Mouse (Mus musculus) midbrain, embryonic 10.5 days (tissue): Measurements from ENCODE around the gene Timm10. TPM values are rescaled to one million over a fixed set of nuclear protein-coding genes. Genes with fewer than 3 reads are reported as not detected.
"Not testable (repeated sequence)": the region's sequence is repeated elsewhere in the genome, so short reads cannot be mapped to it uniquely, and the experiment has no call there.

Experiments used
- DNase-seq: peaks from one replicate; pipeline ENCODE4 v3.0.0-alpha.2; 2017; ENCODE audit warnings: low spot score
- H3K27ac ChIP-seq: fragments of 300-500 bp; sonication (generic); replicated peaks from 2 replicates; pipeline ENCODE4 v1.5.1; 2016; ENCODE audit warnings: mild to moderate bottlenecking
- H3K27me3 ChIP-seq: fragments of 300-500 bp; sonication (generic); 2 replicates; pipeline ENCODE4 v1.6.1; 2016; ENCODE audit warnings: low read depth, mild to moderate bottlenecking; ENCODE audit not compliant: poor library complexity, severe bottlenecking
- H3K36me3 ChIP-seq: fragments of 300-500 bp; sonication (generic); 2 replicates; pipeline ENCODE4 v1.6.1; 2016; ENCODE audit warnings: mild to moderate bottlenecking, moderate library complexity
- H3K4me1 ChIP-seq: fragments of 300-500 bp; sonication (generic); 2 replicates; pipeline ENCODE4 v1.6.1; 2016
- H3K4me3 ChIP-seq: fragments of 300-500 bp; sonication (generic); 2 replicates; pipeline ENCODE4 v1.5.1; 2016; ENCODE audit warnings: mild to moderate bottlenecking, moderate library complexity
- H3K9me3 ChIP-seq: fragments of 300-500 bp; sonication (generic); replicated peaks from 2 replicates; pipeline ENCODE4 v1.6.1; 2016; ENCODE audit warnings: mild to moderate bottlenecking
- WGBS: fragments of 180-500 bp; shearing (Covaris S2); methylation state at CpG from one replicate; pipeline ENCODE4 v1.1.7; 2016; 5-methylcytosine and 5-hydroxymethylcytosine counted together
- polyA plus RNA-seq: library from polyadenylated mRNA; unstranded; fragments of >200 nt; fragmentation: Nextera tagmentation; extraction: Ambion mirVana; gene quantifications from 2 replicates; pipeline ENCODE4 v1.2.1, GENCODE M21; 2016

Timm10 gene
- polyA plus RNA-seq, 1 experiment from 2014 or later, result 64.0 TPM

- Histone ChIP-seq H3K9me3 (peaks cover 19% of the 10 kb centered on the region; the same call in 1 of the 2 replicates), H3K27me3 (0 out of 2 replicates have a peak, but pooled peaks cover 4% of the 10 kb centered on the region), H3K4me3 (peak overlapping the region; percentile 74), H3K36me3 (no peaks in the 10 kb centered on the region), H3K27ac (peak overlapping the region; percentile 86), H3K4me1 (peaks cover 13% of the 10 kb centered on the region; the same call in 1 of the 2 replicates)
- 2% methylated on average over 16 of the region's 16 CpGs for WGBS
- peak; percentile 57 for DNase-seq
Observed at GRCm38 (mm10) chr2:84799041-84799561, 27.7 kb upstream of the Timm10 start.

DNA sequence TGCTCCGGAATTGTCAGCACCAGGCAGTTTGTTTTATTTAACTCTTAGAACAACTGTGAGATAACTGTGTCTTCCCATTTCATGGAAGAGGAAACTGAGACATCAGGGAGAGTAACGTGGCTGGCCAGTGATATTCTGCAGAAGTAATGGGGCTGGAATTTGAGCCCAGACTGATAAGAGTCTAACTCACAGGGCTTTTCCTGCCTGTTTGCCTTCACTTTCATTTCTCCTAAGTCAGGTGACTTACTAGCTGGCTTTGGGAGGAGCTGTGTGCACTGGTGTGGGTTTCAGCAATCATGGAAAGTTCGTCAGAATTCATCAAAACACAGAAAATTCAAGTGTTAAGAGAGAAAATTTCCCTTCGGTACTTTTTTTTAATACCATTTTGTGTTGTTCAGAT, 26.5 kb upstream of the Timm10 start:
- Histone ChIP-seq H3K27ac (no peak overlapping the region), H3K4me3 (peak overlapping the region; percentile 7; the same call in 1 of the 2 replicates), H3K27me3 (0 out of 2 replicates have a peak, but pooled peaks cover 4% of the 10 kb centered on the region), H3K4me1 (peaks cover 13% of the 10 kb centered on the region; the same call in 1 of the 2 replicates), H3K9me3 (peaks cover 7% of the 10 kb centered on the region; the same call in 1 of the 2 replicates), H3K36me3 (0 out of 2 replicates have a peak, but pooled peaks cover 4% of the 10 kb centered on the region)
- WGBS, result 88% methylated on average over 4 of the region's 4 CpGs
- no peak for DNase-seq

DNA sequence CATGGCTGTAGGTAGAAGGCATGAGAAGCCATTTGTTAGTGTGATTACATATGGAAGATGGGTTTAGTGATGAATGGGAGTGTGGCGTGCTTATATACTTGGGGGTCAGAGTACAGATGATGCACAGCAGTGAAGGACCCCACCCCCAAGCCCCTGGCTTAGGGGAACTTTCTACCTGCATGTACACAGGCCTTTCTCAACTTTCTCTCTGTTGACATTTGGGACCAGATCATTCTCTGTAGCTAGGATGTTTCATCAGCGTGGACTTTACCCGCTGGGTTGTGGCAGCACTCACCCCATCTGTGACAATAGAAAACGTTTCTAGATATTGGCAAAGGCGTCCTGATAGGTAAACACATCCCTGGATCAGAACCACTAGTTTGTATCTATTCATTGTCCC, 25.6 kb upstream of the Timm10 start:
- H3K36me3 ChIP-seq, DNase-seq, H3K27ac ChIP-seq, H3K4me3 ChIP-seq, H3K27me3 ChIP-seq, H3K9me3 ChIP-seq: not testable (repeated sequence)
- peaks cover 13% of the 10 kb centered on the region; the same call in 1 of the 2 replicates for H3K4me1 ChIP-seq
- 81% methylated on average over 5 of the region's 5 CpGs for WGBS

DNA sequence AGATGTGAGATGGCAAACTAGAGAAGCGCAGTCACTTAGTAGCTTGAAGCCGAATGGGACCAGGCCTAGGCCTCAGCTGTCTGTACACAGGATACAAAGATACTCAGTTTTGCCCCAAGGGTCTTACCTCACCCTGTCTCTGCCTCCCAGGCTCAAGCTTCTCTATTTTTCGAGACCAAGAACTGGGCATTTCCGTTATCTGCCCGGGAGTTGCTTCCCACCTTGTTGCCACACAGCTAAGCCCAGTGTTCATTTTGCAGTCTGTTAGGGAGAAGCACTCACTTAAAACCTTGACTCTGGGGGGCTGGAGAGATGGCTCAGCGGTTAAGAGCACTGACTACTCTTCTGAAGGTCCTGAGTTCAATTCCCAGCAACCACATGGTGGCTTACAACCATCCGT, 22.8 kb upstream of the Timm10 start:
- Histone ChIP-seq H3K9me3 (no peaks in the 10 kb centered on the region), H3K4me3 (no peak overlapping the region), H3K27me3 (0 out of 2 replicates have a peak, but pooled peaks cover 4% of the 10 kb centered on the region), H3K36me3 (peaks cover 13% of the 10 kb centered on the region; the same call in 1 of the 2 replicates), H3K4me1 (peaks cover 4% of the 10 kb centered on the region; the same call in 1 of the 2 replicates), H3K27ac (no peak overlapping the region)
- 90% methylated on average over 7 of the region's 7 CpGs for WGBS
- no peak for DNase-seq

- Histone ChIP-seq H3K27me3 (no peaks in the 10 kb centered on the region), H3K4me1 (peaks cover 8% of the 10 kb centered on the region), H3K36me3 (peaks cover 16% of the 10 kb centered on the region; the same call in 1 of the 2 replicates), H3K27ac (no peak overlapping the region), H3K4me3 (no peak overlapping the region), H3K9me3 (no peaks in the 10 kb centered on the region)
- WGBS, result 74% methylated on average over 5 of the region's 5 CpGs
- no peak for DNase-seq
Observed at GRCm38 (mm10) chr2:84806546-84806945, 20.3 kb upstream of the Timm10 start.

GRCm38 (mm10) chr2:84809330-84809729, 17.5 kb upstream of the Timm10 start:
- DNase-seq, result no peak
- Histone ChIP-seq H3K9me3 (no peaks in the 10 kb centered on the region), H3K27ac (no peak overlapping the region), H3K27me3 (no peaks in the 10 kb centered on the region), H3K4me3 (no peak overlapping the region), H3K36me3 (peaks cover 16% of the 10 kb centered on the region; the same call in 1 of the 2 replicates), H3K4me1 (peaks cover 8% of the 10 kb centered on the region)

GRCm38 (mm10) chr2:84810526-84810885, 16.3 kb upstream of the Timm10 start:
- H3K4me3 ChIP-seq, result no peak overlapping the region
- H3K27me3 ChIP-seq, result no peaks in the 10 kb centered on the region
- H3K9me3 ChIP-seq, result no peaks in the 10 kb centered on the region
- H3K27ac ChIP-seq, result peak overlapping the region; percentile 39; the same call in 1 of the 2 replicates
- H3K4me1 ChIP-seq, result peaks cover 8% of the 10 kb centered on the region
- WGBS, result 82% methylated on average over 6 of the region's 6 CpGs
- no peak for DNase-seq
- peaks cover 12% of the 10 kb centered on the region; the same call in 1 of the 2 replicates for H3K36me3 ChIP-seq

DNA sequence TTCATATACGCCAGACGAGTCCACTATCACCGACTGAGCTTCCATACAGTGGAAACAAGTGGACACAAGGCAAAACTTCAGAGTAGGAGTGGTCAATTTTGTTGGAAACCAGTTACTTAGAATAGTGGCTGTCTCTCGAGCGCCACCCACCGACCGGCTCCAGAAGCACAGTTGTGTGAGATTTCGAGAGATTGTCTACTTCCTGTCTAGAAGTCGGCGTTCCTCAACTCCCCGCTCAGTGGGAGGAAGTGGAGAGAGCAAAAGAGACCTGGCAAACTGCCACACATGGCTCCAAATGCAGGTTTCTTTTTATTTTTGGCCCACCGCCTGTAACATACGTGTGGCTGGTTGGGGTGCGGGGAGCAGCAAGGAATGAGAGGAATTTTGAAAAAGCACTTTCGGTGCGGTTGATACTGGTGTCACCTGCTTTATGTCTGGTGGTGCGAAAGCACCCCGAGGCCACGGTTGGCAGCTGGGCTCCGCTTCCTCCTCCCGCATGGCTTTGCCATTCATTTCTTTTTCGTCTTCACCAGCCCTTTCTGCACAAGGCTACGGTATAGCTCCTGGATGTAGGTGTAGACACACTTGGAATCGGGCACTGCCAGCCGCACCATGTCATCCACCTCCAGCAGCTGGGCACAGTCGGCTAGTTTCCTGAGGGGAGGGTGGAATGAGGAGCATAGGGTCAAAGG, 15.8 kb upstream of the Timm10 start:
- DNase-seq, result peak; percentile 84
- peaks cover 8% of the 10 kb centered on the region for H3K4me1 ChIP-seq
- no peaks in the 10 kb centered on the region for H3K9me3 ChIP-seq
- 41% methylated on average over 26 of the region's 26 CpGs for whole genome bisulfite sequencing
- H3K27ac ChIP-seq, result peak overlapping the region; percentile 78
- H3K27me3 ChIP-seq, result no peaks in the 10 kb centered on the region
- peaks cover 12% of the 10 kb centered on the region; the same call in 1 of the 2 replicates for H3K36me3 ChIP-seq
- H3K4me3 ChIP-seq, result peak overlapping the region; percentile 39

DNA sequence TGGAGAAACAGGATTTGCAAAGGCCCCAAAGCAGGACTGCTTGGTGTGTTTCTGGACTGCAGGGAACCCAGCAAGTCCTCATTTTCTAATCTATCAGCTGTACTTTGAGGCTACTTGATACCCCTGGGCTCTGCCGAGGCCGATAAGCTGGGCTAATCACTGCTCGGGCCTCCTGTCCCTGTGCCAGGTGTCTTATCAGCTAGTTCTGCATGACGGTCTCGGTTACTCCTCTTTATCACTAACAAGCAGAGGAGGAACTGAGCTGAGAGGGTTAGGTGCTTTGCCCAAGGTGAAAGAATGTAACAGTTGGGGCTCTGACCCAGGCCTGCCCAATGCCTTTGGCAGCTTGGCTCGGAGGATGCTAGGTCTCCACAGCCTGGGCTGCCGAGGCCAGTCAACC, 14.9 kb upstream of the Timm10 start:
- Histone ChIP-seq H3K27me3 (no peaks in the 10 kb centered on the region), H3K27ac (no peak overlapping the region)
- WGBS, result 87% methylated on average over 7 of the region's 7 CpGs

GRCm38 (mm10) chr2:84812676-84813075, 14.1 kb upstream of the Timm10 start:
- peaks cover 10% of the 10 kb centered on the region; the same call in 1 of the 2 replicates for H3K36me3 ChIP-seq
- 78% methylated on average over 6 of the region's 6 CpGs for WGBS
- H3K4me1 ChIP-seq, result peaks cover 8% of the 10 kb centered on the region
- no peak for DNase-seq
- no peaks in the 10 kb centered on the region for H3K9me3 ChIP-seq
- no peak overlapping the region for H3K4me3 ChIP-seq
- no peaks in the 10 kb centered on the region for H3K27me3 ChIP-seq
- H3K27ac ChIP-seq, result no peak overlapping the region

More for the DNA sequence above, 14.9 kb upstream of the Timm10 start:
- no peak for DNase-seq
- Histone ChIP-seq H3K9me3 (no peaks in the 10 kb centered on the region), H3K36me3 (peaks cover 12% of the 10 kb centered on the region; the same call in 1 of the 2 replicates), H3K4me1 (peaks cover 8% of the 10 kb centered on the region), H3K4me3 (no peak overlapping the region)

DNA sequence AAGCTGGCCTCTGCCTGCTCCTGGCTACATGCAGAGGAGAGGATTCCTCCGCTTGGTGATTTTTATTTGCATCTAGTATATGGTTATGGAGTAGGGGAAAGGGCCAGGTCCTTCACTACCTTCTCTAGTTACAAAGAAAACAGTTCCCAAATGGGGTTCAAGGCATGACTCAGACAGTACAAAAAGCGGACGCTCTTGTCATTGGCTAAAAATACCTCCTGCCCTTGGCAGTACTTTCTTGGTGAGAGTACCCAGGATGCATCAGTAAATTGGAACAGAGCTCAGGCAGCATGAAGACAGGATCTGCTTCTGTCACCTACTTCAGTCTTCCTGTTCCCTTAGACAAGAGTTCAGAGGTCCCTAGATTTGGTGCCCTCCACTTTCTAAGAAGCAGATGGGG, 6.9 kb upstream of the Timm10 start:
- H3K27ac ChIP-seq, result no peak overlapping the region
- no peaks in the 10 kb centered on the region for H3K4me1 ChIP-seq
- H3K9me3 ChIP-seq, result no peaks in the 10 kb centered on the region
- DNase-seq, result no peak
- H3K36me3 ChIP-seq, result no peaks in the 10 kb centered on the region
- H3K4me3 ChIP-seq, result no peak overlapping the region
- 77% methylated on average over 3 of the region's 3 CpGs for WGBS
- H3K27me3 ChIP-seq, result no peaks in the 10 kb centered on the region; the same call in 1 of the 2 replicates

GRCm38 (mm10) chr2:84822552-84822951, 4.2 kb upstream of the Timm10 start, which contains the start of gene Smtnl1:
Smtnl1 (minus strand) TSS chr2:84822652.
- WGBS, result 68% methylated on average over 13 of the region's 13 CpGs
- H3K9me3 ChIP-seq, result no peaks in the 10 kb centered on the region
- H3K36me3 ChIP-seq, result no peaks in the 10 kb centered on the region
- DNase-seq, result no peak
- no peak within 1 kb of the TSS for H3K27ac ChIP-seq
- H3K4me3 ChIP-seq, result no peak within 1 kb of the TSS
- H3K27me3 ChIP-seq, result no peaks in the 10 kb centered on the region; the same call in 1 of the 2 replicates
- peaks cover 7% of the 10 kb centered on the region for H3K4me1 ChIP-seq

GRCm38 (mm10) chr2:84823237-84823636, 3.6 kb upstream of the Timm10 start:
- peaks cover 14% of the 10 kb centered on the region for H3K4me1 ChIP-seq
- no peak overlapping the region for H3K4me3 ChIP-seq
- no peak for DNase-seq
- H3K36me3 ChIP-seq, result no peaks in the 10 kb centered on the region
- no peak overlapping the region for H3K27ac ChIP-seq
- no peaks in the 10 kb centered on the region for H3K9me3 ChIP-seq
- 56% methylated on average over 2 of the region's 2 CpGs for WGBS
- H3K27me3 ChIP-seq, result no peaks in the 10 kb centered on the region; the same call in 1 of the 2 replicates
